Mouse (Mus musculus): ENCODE data around the gene Ankrd24. TPM values are rescaled to one million over a fixed set of nuclear protein-coding genes. Genes with fewer than 3 reads are reported as not detected.
"Not testable (repeated sequence)": the region's sequence is repeated elsewhere in the genome, so short reads cannot be mapped to it uniquely, and the experiment has no call there.

Gene Ankrd24
- total RNA-seq, 4 experiments from 2014 or later: 7.3 to 12.4 (median 8.5) TPM

DNA sequence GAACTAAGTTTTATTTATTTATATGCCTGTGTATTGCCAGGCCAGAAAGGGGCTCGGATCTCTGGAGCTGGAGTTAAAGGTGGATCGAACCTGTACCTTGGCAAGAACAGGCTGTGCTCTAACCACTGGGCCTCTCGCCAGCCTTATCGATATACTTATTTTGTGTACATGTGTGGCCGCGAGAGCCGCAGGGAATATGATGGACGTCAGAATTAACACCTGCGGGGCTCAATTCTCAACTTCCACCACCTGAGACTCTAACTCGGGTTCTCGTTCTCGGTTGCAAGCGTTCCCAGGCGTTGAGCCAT lies 22.7 kb upstream of the Ankrd24 start:
- DNase-seq (ENCODE audit: low spot score): no peak

DNA sequence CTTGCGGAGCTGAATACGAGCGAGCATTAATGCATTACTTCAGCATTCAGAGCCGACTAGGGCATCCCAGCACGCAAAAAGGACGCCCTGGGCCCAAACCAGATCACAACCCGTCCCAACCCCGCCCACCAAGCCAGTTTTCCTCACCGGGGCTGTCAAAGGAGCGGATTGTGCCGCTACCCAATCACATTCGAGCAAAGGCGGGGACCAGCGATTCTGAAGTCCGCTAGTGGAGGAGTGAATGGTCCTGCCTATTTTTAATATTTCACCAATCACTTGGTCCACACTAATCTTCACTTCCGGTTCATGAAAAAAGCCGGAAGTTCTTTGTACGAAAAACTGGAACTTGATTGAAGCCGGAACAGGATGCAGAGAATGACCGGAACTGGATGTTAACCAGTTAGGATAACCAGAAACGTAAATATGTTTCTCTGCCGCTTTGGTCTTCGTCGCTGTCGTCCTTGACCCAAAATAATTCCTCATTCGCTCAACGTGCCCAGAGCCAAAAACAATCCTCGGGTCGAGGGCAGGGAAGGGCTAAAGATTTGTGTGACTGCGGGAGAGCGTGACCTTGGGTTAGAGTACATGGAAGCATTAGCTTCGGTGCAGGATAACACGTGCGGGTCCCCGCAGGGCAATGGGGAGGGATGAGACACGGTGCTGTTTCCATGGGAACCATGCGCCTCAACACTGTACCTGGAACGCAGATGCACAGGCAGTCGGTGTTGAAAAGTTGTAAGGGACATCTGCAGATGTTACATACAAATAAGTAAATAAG lies 22.2 kb upstream of the Ankrd24 start, which contains the start of gene BC025920:
Gene BC025920, plus strand, starts transcription at position 297 of the 778 bp plus-strand sequence.
- DNase-seq (ENCODE audit: low spot score): peak; percentile 99

DNA sequence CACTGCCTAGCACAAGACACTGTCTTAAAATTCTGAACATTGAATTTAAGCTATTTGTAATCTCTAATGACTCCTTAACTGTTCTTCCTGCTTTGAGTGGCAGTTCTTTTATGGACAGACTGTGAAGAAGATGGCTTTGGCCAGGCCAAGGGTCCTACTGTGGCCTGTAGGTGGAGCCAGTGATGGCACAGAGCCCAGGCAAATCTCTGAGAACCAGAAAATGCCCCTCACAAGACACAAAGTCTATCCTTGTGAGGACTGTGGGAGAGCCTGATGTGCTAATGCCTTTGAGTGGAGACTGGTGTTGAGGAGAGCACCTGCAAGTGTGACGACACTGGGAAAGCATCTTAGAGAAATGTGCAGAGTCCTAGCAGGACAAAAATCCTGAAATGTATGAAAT lies 20.0 kb upstream of the Ankrd24 start:
- no peak for DNase-seq (ENCODE audit: low spot score)

DNA sequence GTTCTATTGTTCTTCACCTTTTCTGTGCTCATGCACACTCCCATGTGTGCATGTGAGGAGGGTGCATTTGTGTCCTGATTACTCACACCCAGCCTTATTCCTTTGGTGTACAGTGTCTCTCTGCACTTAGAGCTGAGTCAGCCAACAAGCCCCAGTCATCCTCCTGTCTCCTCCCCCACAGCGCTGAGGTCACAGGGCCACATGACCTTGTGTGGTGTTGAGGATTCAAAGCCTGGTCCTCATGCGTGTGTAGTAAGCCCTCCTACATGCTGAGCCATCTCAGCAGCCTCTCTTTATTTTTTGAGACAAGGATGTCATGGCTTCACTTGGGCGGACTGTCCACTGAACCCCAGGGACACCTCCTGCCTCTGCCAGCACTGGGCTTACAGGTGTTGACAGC lies 15.6 kb upstream of the Ankrd24 start:
- DNase-seq (ENCODE audit: low spot score): no peak

GRCm38 (mm10) chr10:81615486-81615885 lies 12.9 kb upstream of the Ankrd24 start:
- DNase-seq (ENCODE audit: low spot score): no peak

DNA sequence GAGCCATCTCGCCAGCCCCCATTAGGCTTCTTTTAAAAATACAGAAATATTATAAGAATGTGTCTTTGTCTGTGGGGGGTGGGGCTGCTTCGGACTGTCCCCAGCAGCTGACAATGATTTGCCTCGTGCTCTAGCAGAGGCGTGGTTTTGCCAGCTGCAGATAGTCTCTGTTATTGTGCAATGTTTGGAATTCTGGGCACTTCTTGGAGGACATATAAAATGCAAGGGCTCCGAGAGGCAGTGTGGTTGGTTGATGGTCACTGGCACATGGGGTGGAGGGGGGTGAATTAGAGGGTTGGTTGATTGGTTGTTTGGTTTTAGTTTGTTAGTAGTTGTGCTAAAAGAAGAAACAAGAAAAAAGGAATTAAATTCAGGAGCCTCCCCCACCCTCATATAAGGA lies 8.4 kb upstream of the Ankrd24 start:
- DNase-seq (ENCODE audit: low spot score): no peak

- no peak for DNase-seq (ENCODE audit: low spot score)
Observed at GRCm38 (mm10) chr10:81620786-81621185, 7.6 kb upstream of the Ankrd24 start.

GRCm38 (mm10) chr10:81623441-81623840 lies 4.9 kb upstream of the Ankrd24 start:
- DNase-seq (ENCODE audit: low spot score): no peak

DNA sequence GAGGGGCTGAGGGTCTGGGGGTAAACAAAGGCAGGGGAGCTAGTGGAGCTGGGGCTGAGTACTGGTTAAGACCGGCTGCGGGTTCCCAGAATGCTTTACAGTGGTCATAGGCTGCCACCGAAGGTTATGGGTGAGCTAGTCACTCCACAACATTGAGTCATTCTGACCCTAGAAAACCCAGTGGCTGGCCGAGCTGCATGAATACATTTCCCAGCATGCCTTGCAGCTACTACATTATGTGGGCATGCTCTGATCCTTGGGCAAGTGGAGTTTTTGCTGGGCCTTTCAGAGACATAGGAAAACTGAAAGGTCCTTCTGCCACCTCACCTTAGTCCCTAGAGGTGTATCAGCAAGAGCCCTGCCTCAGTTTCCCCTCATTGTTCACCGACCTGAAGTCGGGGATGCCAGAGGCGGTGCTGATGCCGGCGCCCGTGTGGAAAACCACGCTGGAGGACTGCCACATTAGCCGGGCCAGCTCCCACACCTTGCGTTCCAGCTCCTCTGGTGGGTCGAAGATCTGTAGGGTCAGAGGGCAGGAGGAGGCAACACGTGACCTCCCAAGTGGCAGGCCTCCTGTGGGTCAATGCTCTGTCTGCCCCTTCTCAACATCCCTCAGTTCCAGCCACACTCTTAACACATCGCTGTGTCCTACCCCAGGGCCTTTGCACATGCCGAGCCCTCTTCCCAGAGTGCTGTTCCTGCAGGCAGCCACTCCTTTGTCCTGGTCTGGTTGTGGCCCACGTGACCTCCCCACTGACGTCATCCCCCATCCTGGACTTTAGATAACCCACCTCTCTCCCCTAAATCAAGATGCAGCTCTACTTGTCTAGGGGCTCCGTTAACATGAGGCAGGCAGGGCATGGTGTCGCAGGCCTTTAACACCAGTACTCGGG lies 2.0 kb upstream of the Ankrd24 start:
- DNase-seq (ENCODE audit: low spot score): no peak

DNA sequence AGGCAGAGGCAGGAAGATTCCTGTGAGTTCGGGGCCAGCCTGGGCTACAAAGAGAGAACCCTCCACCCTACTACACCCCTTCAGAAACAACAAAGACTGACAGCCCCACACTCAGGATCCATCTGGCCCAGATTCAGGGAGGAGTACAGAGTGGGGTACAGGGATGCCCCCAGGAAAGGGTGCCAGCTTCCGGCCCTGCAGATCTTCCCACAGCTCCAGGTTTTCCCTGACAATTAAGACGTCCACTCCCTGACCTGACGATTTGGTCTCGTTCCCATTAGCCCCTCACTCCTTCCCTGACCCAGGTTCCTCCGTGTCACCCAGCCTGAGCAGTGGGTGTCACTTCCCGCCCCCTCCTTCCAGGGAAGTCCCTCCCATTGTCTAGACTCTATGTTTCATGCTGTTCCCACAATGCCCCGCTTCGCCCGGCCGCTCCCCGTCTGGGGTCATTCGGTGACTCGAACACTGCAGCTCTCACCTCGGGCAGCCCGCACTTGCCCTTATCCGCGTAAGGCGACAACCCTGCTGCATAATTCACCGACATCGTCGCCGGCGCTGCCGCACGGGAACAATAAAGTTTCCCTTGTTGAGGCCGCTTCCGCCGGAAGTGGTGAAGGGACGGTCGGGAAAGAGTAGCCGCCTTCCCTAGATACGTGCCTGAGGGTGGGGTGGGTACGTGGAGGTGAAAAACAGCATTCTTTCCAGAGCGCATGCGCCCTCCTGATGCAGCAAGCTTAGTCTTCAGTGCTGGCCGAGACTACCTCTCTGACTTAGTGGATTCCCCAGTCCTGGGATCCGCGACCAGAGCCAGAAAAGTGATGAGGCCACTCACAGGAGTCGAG lies 1.1 kb upstream of the Ankrd24 start, which contains the start of gene Sirt6:
Gene Sirt6, minus strand, starts transcription at position 804 of the 842 bp plus-strand sequence.
- DNase-seq (ENCODE audit: low spot score): peak; percentile 91

DNA sequence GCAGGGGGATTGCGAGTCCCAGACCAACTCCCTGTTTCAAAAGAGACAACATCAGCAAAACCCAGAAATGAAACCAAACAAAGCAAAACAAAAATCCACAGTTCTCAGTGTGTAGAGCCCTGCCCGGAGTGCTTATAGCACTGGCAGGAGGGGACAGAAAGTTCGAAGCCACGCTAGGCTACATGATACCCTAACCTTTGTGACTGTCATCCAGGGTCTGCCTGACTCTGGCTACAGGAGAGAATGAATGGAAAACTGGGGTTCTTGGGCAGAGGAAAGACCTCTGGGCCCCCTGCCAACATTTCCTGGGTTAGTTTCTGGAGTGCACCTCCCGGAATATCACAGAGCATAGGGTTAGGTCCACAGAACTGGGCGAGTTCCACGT lies 512 bp upstream of the Ankrd24 start:
- no peak for DNase-seq (ENCODE audit: low spot score)

GRCm38 (mm10) chr10:81633253-81634099 lies 5.1 kb downstream of the Ankrd24 start:
- DNase-seq (ENCODE audit: low spot score): peak; percentile 62

DNA sequence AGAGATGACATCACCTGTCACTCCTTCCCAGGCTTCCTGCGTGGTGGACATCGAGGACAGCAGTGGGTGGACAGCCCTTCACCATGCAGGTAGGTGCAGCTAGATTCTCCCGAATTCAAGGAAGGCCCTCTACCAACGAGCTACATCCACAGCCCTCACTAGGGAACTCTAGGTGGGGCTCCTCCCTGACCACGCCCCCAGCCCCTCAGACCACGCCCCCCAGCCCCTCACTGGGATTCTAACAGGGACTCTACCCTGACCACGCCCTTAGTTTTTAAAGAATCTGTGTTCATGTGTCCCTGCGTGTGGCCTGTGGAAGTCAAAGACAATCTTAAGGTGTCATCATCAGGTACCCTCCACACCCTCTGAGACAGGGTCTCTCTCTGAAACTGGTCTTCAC lies 8.0 kb downstream of the Ankrd24 start:
- DNase-seq (ENCODE audit: low spot score): no peak

DNA sequence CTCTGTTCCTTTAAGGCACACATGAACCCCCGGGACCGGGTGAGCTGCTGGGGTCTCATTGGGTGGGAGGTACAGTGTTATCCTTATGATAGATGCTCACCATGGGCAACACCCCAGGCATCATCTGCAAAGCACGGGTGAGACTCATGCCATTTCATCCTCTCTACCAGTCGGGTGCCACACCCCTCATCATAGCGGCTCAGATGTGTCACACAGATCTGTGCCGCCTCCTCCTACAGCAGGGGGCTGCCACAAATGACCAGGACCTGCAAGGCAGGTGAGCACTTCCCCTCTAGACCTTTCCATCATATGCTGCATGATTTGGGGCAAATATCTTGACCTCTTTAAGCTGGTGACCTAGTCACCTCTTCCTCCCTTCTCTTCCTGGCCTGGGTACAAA lies 9.8 kb downstream of the Ankrd24 start:
- DNase-seq (ENCODE audit: low spot score): no peak

DNA sequence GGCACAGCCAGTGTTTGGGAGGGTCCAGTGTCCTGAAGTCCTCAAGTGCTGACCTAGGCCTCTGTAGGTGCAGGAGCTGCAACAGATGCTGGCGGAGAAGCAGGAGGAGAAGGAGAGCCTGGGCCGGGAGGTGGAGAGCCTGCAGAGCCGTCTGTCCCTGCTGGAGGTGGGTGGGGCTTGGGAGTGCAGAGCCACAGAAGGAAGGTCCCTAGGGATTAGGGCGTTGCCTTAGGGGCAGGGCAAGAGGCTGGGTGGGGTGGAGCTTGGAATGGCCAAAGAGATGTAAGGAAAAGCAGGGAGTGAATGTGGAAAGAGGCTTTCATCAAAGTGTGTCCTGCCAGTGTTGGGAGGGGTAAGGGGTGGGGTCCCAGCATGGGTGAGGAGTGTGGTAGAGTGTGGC lies 12.5 kb downstream of the Ankrd24 start:
- DNase-seq (ENCODE audit: low spot score): not testable (repeated sequence)

DNA sequence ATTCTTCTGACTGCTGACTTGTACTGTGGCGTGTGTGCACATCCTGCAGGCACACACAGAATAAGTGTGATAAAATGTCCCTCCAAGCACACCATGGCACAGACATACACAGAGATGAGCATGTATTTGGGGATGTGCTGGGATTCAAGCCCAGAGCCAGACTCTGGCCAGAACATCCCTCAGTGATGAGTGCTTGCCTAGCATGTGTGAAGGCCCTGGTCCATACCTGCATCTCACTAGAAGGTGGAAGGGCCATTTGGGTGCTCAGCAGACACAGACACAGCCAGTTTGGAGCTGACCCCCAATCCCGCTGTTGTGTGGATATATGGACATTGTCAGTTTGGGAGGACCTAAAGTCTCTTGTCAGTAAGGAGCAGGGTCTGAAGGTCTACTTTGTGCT lies 13.2 kb downstream of the Ankrd24 start:
- DNase-seq (ENCODE audit: low spot score): no peak

- no peak for DNase-seq (ENCODE audit: low spot score)
Observed at GRCm38 (mm10) chr10:81641978-81642647, 13.8 kb downstream of the Ankrd24 start.

DNA sequence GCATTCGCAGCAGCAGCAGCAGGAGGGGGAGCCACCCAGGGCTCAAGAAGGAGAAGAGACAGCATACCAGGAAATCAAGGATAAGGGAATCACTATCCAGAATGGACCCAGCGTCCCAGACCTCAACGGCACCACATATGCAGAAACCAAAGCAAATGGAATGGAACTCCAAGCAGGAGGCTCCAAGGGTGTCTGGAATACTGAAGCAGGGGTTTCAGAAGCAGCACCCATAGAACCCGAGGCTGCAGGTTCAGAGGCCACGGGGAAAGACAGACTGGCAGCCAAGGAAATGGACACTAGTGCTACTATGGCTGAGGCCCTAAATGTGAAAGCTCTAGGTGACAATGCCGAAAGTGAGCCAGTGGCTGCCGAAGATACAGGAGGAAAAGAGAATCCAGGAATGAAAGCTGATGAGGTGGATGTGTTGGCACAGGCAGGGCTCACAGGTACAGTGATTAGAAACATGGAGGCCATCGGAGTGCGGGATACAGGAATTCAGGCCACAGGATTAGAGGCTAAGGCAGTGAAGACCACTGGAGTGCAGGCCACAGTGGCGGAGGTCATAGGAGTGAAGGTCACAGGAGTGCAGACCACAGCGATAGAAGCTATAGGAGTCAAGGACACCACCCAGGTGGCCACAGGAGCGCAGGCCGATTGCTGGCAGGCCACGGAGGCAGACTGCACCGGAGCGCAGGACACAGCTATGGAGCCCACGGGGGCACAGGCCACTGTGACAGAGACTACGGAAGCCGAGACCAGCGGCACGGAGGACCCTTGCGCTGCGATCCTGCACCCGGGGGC lies 14.5 kb downstream of the Ankrd24 start:
- no peak for DNase-seq (ENCODE audit: low spot score)

GRCm38 (mm10) chr10:81643449-81644055 lies 15.2 kb downstream of the Ankrd24 start:
- DNase-seq (ENCODE audit: low spot score): peak; percentile 93

Data from heart, adult 8-10 months (tissue).